Mouse (Mus musculus) midbrain, embryonic 12.5 days (tissue): Measurements from ENCODE around the gene Abo. TPM values are rescaled to one million over a fixed set of nuclear protein-coding genes. Genes with fewer than 3 reads are reported as not detected.

Experiments
- ATAC-seq: fragments of 200-750 bp; cut with Nextera tagmentation; 2 replicates; pipeline ENCODE4 v1.8.0; 2017; ENCODE audit warnings: low read depth, moderate TSS enrichment, moderate library complexity; ENCODE audit not compliant: low FRiP score
- H3K27ac ChIP-seq: fragments of 300-500 bp; sonication (generic); replicated peaks from 2 replicates; pipeline ENCODE4 v1.5.1; 2016; ENCODE audit warnings: mild to moderate bottlenecking
- H3K27me3 ChIP-seq: fragments of 300-500 bp; sonication (generic); 2 replicates; pipeline ENCODE4 v1.6.1; 2016; ENCODE audit warnings: mild to moderate bottlenecking
- H3K36me3 ChIP-seq: fragments of 300-500 bp; sonication (generic); 2 replicates; pipeline ENCODE4 v1.6.1; 2016
- H3K4me1 ChIP-seq: fragments of 300-500 bp; sonication (generic); 2 replicates; pipeline ENCODE4 v1.6.1; 2016
- H3K4me2 ChIP-seq: fragments of 300-500 bp; sonication (generic); replicated peaks from 2 replicates; pipeline ENCODE4 v1.6.1; 2016; ENCODE audit warnings: mild to moderate bottlenecking, moderate library complexity
- H3K4me3 ChIP-seq: fragments of 300-500 bp; sonication (generic); 2 replicates; pipeline ENCODE4 v1.5.1; 2016; ENCODE audit warnings: mild to moderate bottlenecking
- H3K9ac ChIP-seq: fragments of 300-500 bp; sonication (generic); replicated peaks from 2 replicates; pipeline ENCODE4 v1.6.1; 2016; ENCODE audit warnings: mild to moderate bottlenecking, moderate library complexity
- H3K9me3 ChIP-seq: fragments of 300-500 bp; sonication (generic); 2 replicates; pipeline ENCODE4 v1.6.1; 2016; ENCODE audit warnings: mild to moderate bottlenecking
- WGBS: fragments of 180-500 bp; shearing (Covaris S2); methylation state at CpG from one replicate; pipeline ENCODE4 v1.1.7; 2016; 5-methylcytosine and 5-hydroxymethylcytosine counted together
- polyA plus RNA-seq: library from polyadenylated mRNA; unstranded; fragments of >200 nt; fragmentation: Nextera tagmentation; extraction: Ambion mirVana; gene quantifications from 2 replicates; pipeline ENCODE4 v1.2.1, GENCODE M21; 2016

The Abo gene
- polyA plus RNA-seq, 1 experiment from 2014 or later = not detected

- Histone ChIP-seq H3K27ac (no peak overlapping the region), H3K4me1 (no peaks in the 10 kb centered on the region), H3K36me3 (no peaks in the 10 kb centered on the region), H3K9me3 (no peaks in the 10 kb centered on the region), H3K27me3 (no peaks in the 10 kb centered on the region), H3K9ac (no peak overlapping the region), H3K4me3 (no peak overlapping the region), H3K4me2 (no peak overlapping the region)
- ATAC-seq = no peak
- WGBS = 85% methylated on average over 2 of the region's 2 CpGs
These were observed 32.3 kb downstream of the Abo start for GRCm38 (mm10) chr2:26832478-26832877.

- Histone ChIP-seq H3K4me1 (no peaks in the 10 kb centered on the region), H3K4me3 (no peak overlapping the region), H3K4me2 (no peak overlapping the region), H3K27me3 (no peaks in the 10 kb centered on the region), H3K9ac (no peak overlapping the region), H3K9me3 (no peaks in the 10 kb centered on the region), H3K36me3 (no peaks in the 10 kb centered on the region), H3K27ac (no peak overlapping the region)
- no peak for ATAC-seq
- WGBS = 83% methylated on average over 1 of the region's 1 CpGs
These were observed 36.7 kb downstream of the Abo start for GRCm38 (mm10) chr2:26828047-26828446.

GRCm38 (mm10) chr2:26827261-26827975 lies 37.4 kb downstream of the Abo start:
- Histone ChIP-seq H3K4me1 (no peaks in the 10 kb centered on the region), H3K27me3 (no peaks in the 10 kb centered on the region), H3K27ac (no peak overlapping the region), H3K4me2 (no peak overlapping the region), H3K4me3 (no peak overlapping the region), H3K36me3 (no peaks in the 10 kb centered on the region), H3K9ac (no peak overlapping the region), H3K9me3 (no peaks in the 10 kb centered on the region)
- WGBS = 96% methylated on average over 1 of the region's 1 CpGs
- ATAC-seq = no peak

Other genes with a start within 250 kb of the Abo start
- gene Fam69b, start 236.5 kb downstream of the Abo start, polyA plus RNA-seq = 75.1 and 77.5 TPM in 2 replicates
- not detected in 2 replicates for gene Lcn4, start 193.7 kb downstream of the Abo start, polyA plus RNA-seq
- 29.9 and 32.1 TPM in 2 replicates for gene Surf6, start 37.9 kb upstream of the Abo start, polyA plus RNA-seq
- gene Med22, start 45.7 kb upstream of the Abo start, polyA plus RNA-seq = 125 and 129 TPM in 2 replicates
- 488 and 496 TPM in 2 replicates for gene Rpl7a, start 45.8 kb upstream of the Abo start, polyA plus RNA-seq
- gene Surf2, start 51.4 kb upstream of the Abo start, polyA plus RNA-seq = 48.2 and 56.7 TPM in 2 replicates
- 53.4 and 57.9 TPM in 2 replicates for gene Surf1, start 51.6 kb upstream of the Abo start, polyA plus RNA-seq
- gene Surf4, start 68.9 kb upstream of the Abo start, polyA plus RNA-seq = 126 and 132 TPM in 2 replicates
- gene Stkld1, start 69.1 kb upstream of the Abo start, polyA plus RNA-seq = not detected in 2 replicates
- gene Rexo4, start 99.4 kb upstream of the Abo start, polyA plus RNA-seq = 43.0 and 46.3 TPM in 2 replicates
- gene Adamts13, start 108.4 kb upstream of the Abo start, polyA plus RNA-seq = not detected in 2 replicates
- gene Cacfd1, start 144.9 kb upstream of the Abo start, polyA plus RNA-seq = 116 and 126 TPM in 2 replicates
- 2.9 and 3.5 TPM in 2 replicates for gene Slc2a6, start 163.0 kb upstream of the Abo start, polyA plus RNA-seq
- 0.14 TPM in 1 of 2 replicates, not detected in the other for gene Mymk, start 207.2 kb upstream of the Abo start, polyA plus RNA-seq
- gene Adamtsl2, start 214.4 kb upstream of the Abo start, polyA plus RNA-seq = 6.7 and 7.6 TPM in 2 replicates